Mouse (Mus musculus) brain, embryonic 14.5 days (tissue): ENCODE data around the gene Hnrnpk.

Experiments
- CTCF ChIP-seq: fragments of 200-500 bp; IDR thresholded peaks from 2 replicates; pipeline ENCODE4 v1.5.1; 2012; ENCODE audit warnings: inconsistent platforms, mild to moderate bottlenecking, moderate library complexity, borderline replicate concordance; ENCODE audit not compliant: insufficient read depth, insufficient read length; ENCODE audit errors: extremely low read depth
- POLR2A ChIP-seq: fragments of 200-500 bp; IDR thresholded peaks from 2 replicates; pipeline ENCODE4 v1.6.1; 2012; ENCODE audit warnings: mild to moderate bottlenecking, inconsistent platforms, borderline replicate concordance; ENCODE audit not compliant: poor library complexity, insufficient read depth, insufficient read length, severe bottlenecking; ENCODE audit errors: extremely low read depth

DNA sequence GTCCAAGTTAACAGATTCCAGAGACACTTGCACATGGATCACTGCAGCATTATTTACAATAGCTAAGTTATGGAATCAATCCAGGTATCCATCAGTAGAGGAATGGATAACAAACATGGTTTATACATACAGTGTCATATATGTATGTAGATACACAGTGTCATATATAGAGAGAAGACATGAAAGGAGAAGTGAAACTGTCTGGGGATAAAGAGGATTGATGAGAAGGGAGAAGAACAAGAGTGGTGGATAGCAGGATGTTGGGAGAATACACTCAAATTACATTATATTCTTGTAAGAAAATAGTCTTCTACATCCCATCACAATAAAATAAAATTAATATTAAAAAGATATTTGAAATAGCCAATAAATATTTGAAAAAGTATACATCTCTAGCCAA is 50.1 kb downstream of the Hnrnpk start:
- TF ChIP-seq CTCF (no peak), POLR2A (no peak)
